Mouse (Mus musculus) effector memory CD4-positive, alpha-beta T cell, adult 7 months (primary cell): ENCODE results near the gene Gm47985. TPM values are rescaled to one million over a fixed set of nuclear protein-coding genes. Genes with fewer than 3 reads are reported as not detected.

Source experiments
- polyA plus RNA-seq: library from polyadenylated mRNA; unstranded; fragments of 100-300 nt; shearing (Covaris generic); gene quantifications from one replicate; pipeline ENCODE4 v1.2.1, GENCODE M21; 2017

Gene Gm47985
- not detected for polyA plus RNA-seq

GRCm38 (mm10) chr1:151182266-151182665, at the start of gene Gm47985:
Gm47985 (plus strand) TSS chr1:151182537.

DNA sequence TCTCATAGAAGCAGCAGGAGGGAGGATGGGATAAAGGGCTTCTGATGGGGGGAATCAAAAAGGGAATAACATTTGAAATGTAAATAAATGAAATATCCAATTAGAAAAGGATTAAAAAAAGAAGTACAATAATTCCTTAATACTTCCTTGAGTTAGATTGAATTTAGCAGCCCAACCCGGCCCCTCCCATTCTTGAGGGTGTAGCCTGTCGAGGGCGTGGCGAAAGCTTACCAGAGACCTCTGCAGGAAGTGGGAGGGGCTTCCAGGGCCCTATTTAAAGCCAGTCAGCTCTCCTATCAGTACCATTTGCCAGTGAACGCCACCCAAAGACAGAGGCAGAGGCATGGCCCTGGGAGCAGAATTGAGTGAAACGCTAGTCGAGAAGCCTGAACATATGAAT, 9.7 kb downstream of the Gm47985 start, which contains the start of gene Gm8947:
Gene Gm8947 (plus strand): TSS at position 302 of the 400 bp plus-strand sequence.

GRCm38 (mm10) chr1:151198120-151198519, 15.8 kb downstream of the Gm47985 start, which contains the start of gene Gm47995:
Gm47995 (plus strand) TSS chr1:151198448.

DNA sequence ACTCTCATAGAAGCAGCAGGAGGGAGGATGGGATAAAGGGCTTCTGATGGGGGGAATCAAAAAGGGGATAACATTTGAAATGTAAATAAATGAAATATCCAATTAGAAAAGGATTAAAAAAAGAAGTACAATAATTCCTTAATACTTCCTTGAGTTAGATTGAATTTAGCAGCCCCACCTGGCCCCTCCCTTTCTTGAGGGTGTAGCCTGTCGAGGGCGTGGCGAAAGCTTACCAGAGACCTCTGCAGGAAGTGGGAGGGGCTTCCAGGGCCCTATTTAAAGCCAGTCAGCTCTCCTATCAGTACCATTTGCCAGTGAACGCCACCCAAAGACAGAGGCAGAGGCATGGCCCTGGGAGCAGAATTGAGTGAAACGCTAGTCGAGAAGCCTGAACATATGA, 21.5 kb downstream of the Gm47985 start, which contains the start of gene 3110040M04Rik:
Gene 3110040M04Rik (plus strand): TSS at position 304 of the 400 bp plus-strand sequence.

GRCm38 (mm10) chr1:151209824-151210355, 27.6 kb downstream of the Gm47985 start, which contains the start of gene Gm47996:
Gm47996 (plus strand) TSS chr1:151210131.

Other genes starting within 250 kb of the Gm47985 start
- 0.89 TPM for gene Hmcn1, start 189.1 kb upstream of the Gm47985 start, polyA plus RNA-seq
- gene Gm8947, start 9.8 kb downstream of the Gm47985 start, polyA plus RNA-seq: 0.41 TPM
- gene Gm47995, start 15.9 kb downstream of the Gm47985 start, polyA plus RNA-seq: not detected
- gene 3110040M04Rik, start 21.6 kb downstream of the Gm47985 start, polyA plus RNA-seq: not detected
- gene Gm47996, start 27.6 kb downstream of the Gm47985 start, polyA plus RNA-seq: not detected
- 345 TPM for gene Ivns1abp, start 161.9 kb downstream of the Gm47985 start, polyA plus RNA-seq
- gene Swt1, start 245.9 kb downstream of the Gm47985 start, polyA plus RNA-seq: 33.3 TPM
- gene Trmt1l, start 246.0 kb downstream of the Gm47985 start, polyA plus RNA-seq: 58.9 TPM